Comparison of ENCODE assay signal across 17 mouse cellular contexts in genomic region chr6:89622647-89623046, GRCm38 (mm10). TPM values are rescaled to one million over a fixed set of nuclear protein-coding genes. Genes with fewer than 3 reads are reported as not detected.
DNase-seq lines count a peak whose midpoint lies in the region; ATAC-seq and TF ChIP-seq lines count a peak whose summit lies in the region.
"Had no signal": no experiment of that assay in that cellular context is flagged by ENCODE, and none has a peak within 500 bp of the region (broad histone marks: within the 10 kb centered on the region; RNA-seq: fewer than 3 reads in every experiment).

No protein-coding gene starts in this region.

- no peak for TF ChIP-seq CTCF in liver, adult 2 months (IDR thresholded peaks at IDR 0.05; ENCODE audit: low read depth, low read length)
- peak; percentile 34 to 71; a peak in 3 of 4 replicates for TF ChIP-seq CTCF in CH12.LX (conservative IDR thresholded peaks at IDR 0.05 in 1 of 2, IDR thresholded peaks at IDR 0.05 in 1 of 2; ENCODE audit: low read depth in 2 of 2, low read length in 2 of 2)
- TF ChIP-seq CTCF in MEL (IDR thresholded peaks at IDR 0.05 in 2 of 3, conservative IDR thresholded peaks at IDR 0.05 in 1 of 3; ENCODE audit: control insufficient read depth in 1 of 3, insufficient read depth in 1 of 3, low read depth in 2 of 3, low read length in 3 of 3, poor library complexity in 1 of 3, severe bottlenecking in 1 of 3) = peak; percentile 16 to 54 (median 19); a peak in 3 of 6 replicates

- peak; percentile 51; the same call in 1 of the 2 replicates for ATAC-seq in megakaryocyte, adult 5-6 weeks (ENCODE audit: poor library complexity, severe bottlenecking)
- ATAC-seq: forebrain, embryonic 16.5 days; midbrain, embryonic 16.5 days had no signal

- no peaks in the 10 kb centered on the region for H3K4me1 ChIP-seq in liver, adult 2 months (ENCODE audit: control insufficient read depth, insufficient read depth, low read length)
- H3K4me1 ChIP-seq in CH12.LX (ENCODE audit: control insufficient read depth in 1 of 2, insufficient read depth in 2 of 2) = no peaks in the 10 kb centered on the region
- H3K4me1 ChIP-seq in MEL (ENCODE audit: control insufficient read depth in 1 of 2, insufficient read depth in 2 of 2, low read length in 2 of 2) = no peaks in the 10 kb centered on the region
- H3K4me1 ChIP-seq: embryonic facial prominence, embryonic 13.5 days; stomach, embryonic 15.5 days had no signal

- TF ChIP-seq EP300 in CH12.LX (IDR thresholded peaks at IDR 0.05; ENCODE audit: low read length) = no peak
- TF ChIP-seq EP300 in MEL (IDR thresholded peaks at IDR 0.05; ENCODE audit: low read depth in 1 of 2, low read length in 2 of 2) = no peak

- TF ChIP-seq RAD21 in CH12.LX (IDR thresholded peaks at IDR 0.05; ENCODE audit: low read depth, low read length) (peak; percentile 44), MEL (IDR thresholded peaks at IDR 0.05; ENCODE audit: low read depth, low read length) (peak; percentile 34)

- H3K9me3 ChIP-seq in CH12.LX (replicated peaks; ENCODE audit: low read length) (no peaks in the 10 kb centered on the region), MEL (replicated peaks; ENCODE audit: insufficient read depth, low read length) (no peaks in the 10 kb centered on the region)
- H3K9me3 ChIP-seq: embryonic facial prominence, embryonic 13.5 days; G1E; stomach, embryonic 15.5 days had no signal

- no peak overlapping the region for H3K4me2 ChIP-seq in CH12.LX (ENCODE audit: insufficient read depth, low read depth, poor library complexity, severe bottlenecking)
- H3K4me2 ChIP-seq: embryonic facial prominence, embryonic 13.5 days; stomach, embryonic 15.5 days had no signal

- DNase-seq in liver, adult 2 months (ENCODE audit: extremely low read depth, low read depth, low spot score) = peak; percentile 20
- DNase-seq in liver (no peak), CH12.LX (ENCODE audit: extremely low read depth) (peak; percentile 44), MEL (ENCODE audit: low read depth, low spot score) (peak; percentile 42)
- DNase-seq in ovary, postnatal 36 days (ENCODE audit: low spot score) = no peak
- no peak for DNase-seq in cerebellum, adult 18-20 months
- DNase-seq: adrenal gland, postnatal 14 days; cerebellum, adult 11-12 months; kidney, postnatal 10 days; lung, adult 18-20 months had no signal

- H3K4me3 ChIP-seq in liver, adult 2 months (ENCODE audit: insufficient read depth, low read depth, low read length) = no peak overlapping the region
- H3K4me3 ChIP-seq in CH12.LX (replicated peaks in 1 of 3; ENCODE audit: low read depth in 2 of 3, low read length in 2 of 3, poor library complexity in 1 of 3) (no peak overlapping the region), MEL (ENCODE audit: control insufficient read depth in 1 of 2, insufficient read depth in 1 of 2, low read depth in 2 of 2, low read length in 2 of 2) (no peak overlapping the region)
- H3K4me3 ChIP-seq: embryonic facial prominence, embryonic 13.5 days; left cerebral cortex, adult 2 months; stomach, embryonic 15.5 days had no signal

- no peaks in the 10 kb centered on the region for H3K36me3 ChIP-seq in liver, adult 2 months (ENCODE audit: control insufficient read depth, insufficient read depth, low read length)
- H3K36me3 ChIP-seq in CH12.LX (replicated peaks in 1 of 2; ENCODE audit: control insufficient read depth in 1 of 2, insufficient read depth in 1 of 2, low read length in 1 of 2) (no peaks in the 10 kb centered on the region), MEL (ENCODE audit: control insufficient read depth in 1 of 2, insufficient read depth in 2 of 2, low read length in 2 of 2) (no peaks in the 10 kb centered on the region)
- H3K36me3 ChIP-seq: embryonic facial prominence, embryonic 13.5 days; G1E; stomach, embryonic 15.5 days had no signal

- H3K9ac ChIP-seq in liver, adult 2 months (ENCODE audit: low read depth, low read length) = no peak overlapping the region
- H3K9ac ChIP-seq in CH12.LX (ENCODE audit: insufficient read depth, low read depth) (no peak overlapping the region), MEL (ENCODE audit: control insufficient read depth, low read depth, low read length, poor library complexity, severe bottlenecking) (no peak overlapping the region)
- H3K9ac ChIP-seq: embryonic facial prominence, embryonic 13.5 days; stomach, embryonic 15.5 days had no signal

- no peak overlapping the region for H3K27ac ChIP-seq in liver, adult 2 months (replicated peaks; ENCODE audit: insufficient read depth, low read depth, low read length)
- H3K27ac ChIP-seq in CH12.LX (ENCODE audit: insufficient read depth, low read depth) = no peak overlapping the region
- no peak overlapping the region for H3K27ac ChIP-seq in MEL (ENCODE audit: control insufficient read depth, low read depth, low read length)
- H3K27ac ChIP-seq: embryonic facial prominence, embryonic 13.5 days; left cerebral cortex, adult 2 months; stomach, embryonic 15.5 days had no signal

- in situ Hi-C loops in CH12.LX (cut with MboI; ENCODE audit: low pct_ligation_motif_present, low pct_unique_long_range_greater_than_20kb, low sequenced_read_pairs) = no loop called here

- dilution Hi-C loops in CH12.LX (cut with MboI; ENCODE audit: extremely low pct_ligation_motif_present, extremely low pct_unique_long_range_greater_than_20kb, low sequenced_read_pairs) = no loop called here

- TF ChIP-seq POLR2A in liver, adult 2 months (IDR thresholded peaks at IDR 0.05; ENCODE audit: extremely low read depth, insufficient read depth, low read length) = no peak
- TF ChIP-seq POLR2A in CH12.LX (IDR thresholded peaks at IDR 0.05; ENCODE audit: low read depth, low read length) (no peak), MEL (IDR thresholded peaks at IDR 0.05; ENCODE audit: control insufficient read depth in 1 of 2, insufficient read depth in 1 of 2, low read depth in 1 of 2, low read length in 2 of 2, poor library complexity in 1 of 2) (no peak)

- no peaks in the 10 kb centered on the region for H3K27me3 ChIP-seq in liver, adult 2 months (ENCODE audit: control insufficient read depth, insufficient read depth, low read length)
- H3K27me3 ChIP-seq in CH12.LX (replicated peaks) (peaks cover 5% of the 10 kb centered on the region), MEL (ENCODE audit: control insufficient read depth in 1 of 2, insufficient read depth in 2 of 2, low read length in 2 of 2) (peaks cover 0 to 5% of the 10 kb centered on the region in 2 experiments; a peak in 2 of 4 replicates)
- H3K27me3 ChIP-seq: embryonic facial prominence, embryonic 13.5 days; stomach, embryonic 15.5 days had no signal

- WGBS in liver, adult 2 months = 72% methylated on average over 3 of the region's 3 CpGs

- no peaks in the 10 kb centered on the region for H3K79me2 ChIP-seq in liver, adult 2 months (ENCODE audit: control insufficient read depth, insufficient read depth, low read length)
- no peaks in the 10 kb centered on the region for H3K79me2 ChIP-seq in CH12.LX (replicated peaks; ENCODE audit: control insufficient read depth, extremely low read depth, insufficient read depth, poor library complexity, severe bottlenecking)
- H3K79me2 ChIP-seq in MEL (ENCODE audit: control insufficient read depth, insufficient read depth, low read length, poor library complexity) = no peaks in the 10 kb centered on the region

TF ChIP-seq in CH12.LX, 34 proteins besides CTCF, POLR2A, EP300 and RAD21:
- TF ChIP-seq SMC3 (IDR thresholded peaks at IDR 0.05; ENCODE audit: low read depth, low read length) = peak; percentile 65
- no peak for TF ChIP-seq ZKSCAN1 (IDR thresholded peaks at IDR 0.05; ENCODE audit: borderline replicate concordance, low read depth, low read length)

TF ChIP-seq in MEL, 35 proteins besides CTCF, POLR2A, EP300 and RAD21:
- TF ChIP-seq GABPA (IDR thresholded peaks at IDR 0.05; ENCODE audit: low read depth, low read length) = no peak
- peak; percentile 62 for TF ChIP-seq SMC3 (IDR thresholded peaks at IDR 0.05; ENCODE audit: low read depth, low read length)
- TF ChIP-seq GATA1 (IDR thresholded peaks at IDR 0.05; ENCODE audit: low read depth, low read length) = no peak

RNA-seq across cellular contexts. Expression of gene Txnrd3, which starts 21.1 kb away (rescaled TPM):
- total RNA-seq in liver, adult 2 months (2014; rRNA removed) = 5.6 and 6.4 TPM in 2 replicates
- polyA plus RNA-seq in liver, adult 2 months (2012; rRNA removed) = 4.8 and 5.7 TPM in 2 replicates
- 6.1 and 6.7 TPM in 2 replicates for total RNA-seq in CH12.LX (2012; rRNA removed)
- 7.9 and 8.6 TPM in 2 replicates for total RNA-seq in CH12.LX (2014; rRNA removed)
- polyA plus RNA-seq in CH12.LX (2012; ENCODE audit: insufficient read length, low read depth) = 8.0 TPM in 2 replicates
- 9.2 and 15.1 TPM in 2 replicates for total RNA-seq in MEL (2012; rRNA removed)
- 1 to 10 TPM in 1 of 2 experiments, not detected in 1; 8.7 TPM for polyA plus RNA-seq in MEL (2012; ENCODE audit: insufficient read depth in 1 of 2, insufficient read length in 2 of 2, low read depth in 1 of 2, low replicate concordance in 2 of 2, missing spikeins in 1 of 2)
- total RNA-seq in megakaryocyte, adult 5-6 weeks (2015) = 0.11 and 1.1 TPM in 2 replicates
- 0.49 and 1.5 TPM in 2 replicates for total RNA-seq in megakaryocyte, adult 5-6 weeks (2017)

RNA-seq across cellular contexts. Expression of gene Chchd6, which starts 27.2 kb away (rescaled TPM):
- total RNA-seq in liver, adult 2 months (2014; rRNA removed) = 6.9 and 8.0 TPM in 2 replicates
- polyA plus RNA-seq in liver, adult 2 months (2012; rRNA removed) = 5.0 and 9.4 TPM in 2 replicates
- total RNA-seq in CH12.LX (2012; rRNA removed) (32.0 and 41.5 TPM in 2 replicates), CH12.LX (2014; rRNA removed) (32.4 and 33.3 TPM in 2 replicates), MEL (2012; rRNA removed) (49.5 and 53.0 TPM in 2 replicates)
- polyA plus RNA-seq in CH12.LX (2012; ENCODE audit: insufficient read length, low read depth) (41.3 and 41.7 TPM in 2 replicates), MEL (2012; ENCODE audit: insufficient read depth in 1 of 2, insufficient read length in 2 of 2, low read depth in 1 of 2, low replicate concordance in 2 of 2, missing spikeins in 1 of 2) (10 to 100 TPM in 1 of 2 experiments, not detected in 1; 74.7 TPM)
- 5.9 and 7.1 TPM in 2 replicates for total RNA-seq in megakaryocyte, adult 5-6 weeks (2015)
- total RNA-seq in megakaryocyte, adult 5-6 weeks (2017) = 1.3 and 1.5 TPM in 2 replicates

Comparison
In these comparisons a context has a peak if more than half of its experiments do, and no peak if none do; other contexts are left out.
1. DNase-seq: peak in liver, adult 2 months (single experiment), CH12.LX (single experiment) and MEL (single experiment); none in liver (single experiment), ovary, postnatal 36 days (single experiment) and cerebellum, adult 18-20 months (0 of 2).